Mouse (Mus musculus) spleen, postnatal 10 days (tissue): ENCODE data around the gene Rars.
"Not testable (repeated sequence)": the region's sequence is repeated elsewhere in the genome, so short reads cannot be mapped to it uniquely, and the experiment has no call there.

Experiments
- DNase-seq, 2 experiments: peaks; one replicate each; pipeline ENCODE4 v3.0.0; 2021 to 2022; ENCODE audit warnings: low spot score in 2 of 2

The Rars gene

DNA sequence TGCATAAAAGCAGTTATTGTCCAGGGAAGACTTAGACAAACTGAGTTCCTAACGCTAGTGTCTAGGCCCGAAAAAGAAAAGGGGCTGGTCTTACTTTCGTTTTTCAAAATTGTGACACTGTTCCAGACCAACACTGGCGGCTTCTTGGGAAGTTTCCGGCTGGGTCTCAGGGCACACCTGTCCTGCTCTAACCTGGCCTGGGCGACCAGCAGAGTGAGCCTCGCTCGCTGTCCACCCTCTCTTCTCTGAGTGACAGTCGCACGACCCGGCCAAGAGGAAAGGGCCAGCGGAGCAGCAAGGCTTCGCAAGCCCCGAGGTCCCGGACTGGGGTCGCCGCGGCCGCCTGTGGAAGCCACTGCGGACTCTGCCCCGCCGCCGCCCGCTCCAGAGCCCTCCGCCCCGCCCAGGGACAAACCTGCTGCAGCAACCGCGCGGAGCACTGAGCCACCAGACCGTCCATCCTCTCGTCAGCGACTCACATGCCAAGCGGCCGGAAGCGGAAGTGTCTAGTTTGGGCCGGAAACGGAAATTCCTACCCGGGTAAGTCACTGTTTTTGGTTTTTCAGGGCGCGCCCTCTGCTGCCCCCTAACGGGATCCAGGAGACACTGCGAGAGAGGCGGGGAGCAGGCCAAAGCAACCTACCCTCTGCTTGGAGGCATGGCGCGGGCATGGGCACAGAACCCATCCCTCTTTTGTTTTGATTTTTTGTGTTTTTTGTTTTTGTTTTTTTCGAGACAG is at the start of gene Rars:
TSS of gene Rars (minus strand) at position 485 of the 739 bp plus-strand sequence.
- peak; percentile 86 to 94 for DNase-seq

DNA sequence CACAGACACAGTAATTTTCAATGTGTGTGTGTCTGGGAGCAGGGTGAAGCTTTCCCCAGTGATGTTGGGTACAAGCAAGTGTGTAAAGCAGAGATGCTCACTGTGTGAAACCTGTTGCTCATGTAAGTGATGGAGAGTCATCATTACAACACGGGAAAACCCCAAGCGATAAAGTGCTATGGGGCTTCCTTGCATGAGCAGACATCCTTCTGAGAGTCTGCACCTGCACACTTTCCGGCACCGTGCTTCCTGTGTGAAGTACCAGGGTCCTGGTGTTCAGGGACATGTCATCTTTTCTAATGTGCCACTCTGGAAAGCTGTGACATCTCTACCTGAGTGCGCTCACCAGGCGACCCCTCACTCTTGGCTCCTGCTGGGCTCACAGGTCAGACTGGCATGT is 48.5 kb upstream of the Rars start:
- DNase-seq, result no peak

DNA sequence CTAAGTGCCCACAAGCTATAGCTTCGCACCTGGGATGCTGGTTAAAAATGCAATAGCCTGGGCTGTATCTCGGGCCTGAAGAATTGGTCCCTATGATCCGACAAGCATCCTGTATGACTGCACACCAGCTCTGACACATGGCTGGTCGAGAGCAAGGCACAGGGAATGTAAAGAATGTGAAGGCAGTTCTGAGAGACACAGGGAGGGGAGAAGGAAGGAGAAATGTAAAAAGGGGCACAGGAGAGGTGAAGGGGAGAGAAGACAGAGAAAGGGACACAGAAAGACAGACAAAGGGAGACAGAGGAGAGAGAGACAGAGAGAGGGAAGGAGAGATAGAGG is 44.2 kb upstream of the Rars start:
- DNase-seq, result no peak

DNA sequence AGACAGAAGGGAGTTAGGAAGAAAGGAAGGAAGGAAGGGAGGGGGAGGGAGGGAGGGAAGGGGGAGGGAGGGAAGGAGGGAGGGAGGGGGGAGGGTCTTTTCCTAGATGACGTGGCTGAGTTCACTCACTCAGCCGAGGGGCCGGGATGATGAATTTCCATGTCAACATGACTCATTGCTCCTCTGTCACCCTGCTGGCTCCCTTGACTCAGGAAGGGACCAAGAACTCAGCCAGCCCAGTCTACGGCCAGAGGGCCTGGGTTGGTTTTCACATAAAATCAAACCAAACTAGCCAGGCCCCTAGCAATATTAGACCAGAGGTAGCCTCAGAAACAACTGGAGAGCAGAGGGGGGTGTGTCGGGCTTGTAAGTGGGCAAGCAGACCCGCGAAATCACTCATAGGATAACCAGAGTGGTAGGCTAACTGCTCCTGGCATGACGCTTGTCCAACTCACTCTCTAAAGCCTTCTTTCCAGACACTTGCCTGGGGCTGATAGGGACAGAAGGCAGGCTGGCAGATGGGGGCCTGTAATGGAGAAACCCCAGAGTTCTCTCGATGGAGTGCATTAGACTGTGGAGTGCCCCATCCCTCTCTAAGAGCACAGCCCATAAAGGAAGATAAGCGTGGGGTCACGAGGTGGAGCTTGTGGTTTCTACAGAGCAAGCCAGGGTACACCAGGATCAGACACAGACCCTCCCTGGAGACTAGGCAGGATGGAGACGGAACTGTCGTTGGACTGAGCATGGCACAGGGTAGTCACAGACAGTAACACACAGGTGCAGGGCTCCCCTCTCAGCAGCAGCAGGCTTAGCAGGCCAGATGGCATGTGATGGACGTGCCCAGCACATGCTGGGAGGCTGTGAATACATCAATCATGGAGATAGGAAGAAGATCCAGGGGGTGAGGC is 43.6 kb upstream of the Rars start:
- DNase-seq, result no peak

DNA sequence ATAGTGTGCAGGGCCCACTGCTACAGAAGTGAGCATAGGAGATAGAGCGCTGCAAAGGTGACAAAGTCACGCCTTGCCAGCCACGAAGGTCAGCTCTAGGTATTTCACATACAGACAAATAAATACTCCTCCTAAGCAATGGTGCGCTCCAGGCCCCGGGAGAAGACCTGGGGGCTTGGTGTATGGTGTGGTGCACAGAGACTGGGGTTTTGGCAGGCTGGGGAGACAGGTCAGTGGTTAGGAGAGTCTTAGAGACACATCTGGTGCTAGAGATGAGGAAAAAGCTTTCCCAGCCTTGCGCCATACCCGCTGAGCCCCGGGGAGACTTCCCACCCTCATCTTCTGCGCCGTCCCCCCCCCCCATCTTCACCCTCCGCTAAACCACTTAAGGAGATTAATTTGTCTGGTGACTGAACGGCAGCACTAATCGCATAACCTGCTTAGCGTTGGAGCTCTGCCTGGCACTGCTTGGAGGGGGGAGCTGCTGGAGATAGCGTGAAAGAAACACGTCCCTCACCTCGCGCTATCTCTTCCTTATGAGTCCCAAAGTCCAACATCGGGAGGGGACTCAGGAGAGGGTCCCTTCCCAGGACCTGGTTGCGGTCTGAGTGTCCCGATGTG is 39.4 kb upstream of the Rars start:
- no peak for DNase-seq

DNA sequence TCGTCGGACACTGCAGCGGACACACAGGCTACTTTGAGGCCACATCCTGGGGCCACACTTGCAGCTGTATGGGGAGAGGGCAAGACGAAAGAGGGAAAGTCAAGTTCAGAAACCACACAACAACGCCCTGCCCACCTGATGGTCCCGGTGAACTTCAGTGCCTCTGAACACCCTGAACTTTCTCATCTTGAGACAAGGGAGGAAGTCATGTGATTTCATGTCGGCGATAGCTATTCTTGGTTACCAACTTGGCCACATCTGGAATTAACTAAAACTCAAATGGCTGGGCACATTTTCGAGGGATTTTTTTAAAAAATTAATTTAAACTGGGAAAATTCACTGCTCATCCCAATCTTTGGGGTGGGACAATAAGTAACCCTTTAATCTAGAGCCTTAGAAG is 36.7 kb upstream of the Rars start:
- DNase-seq, result no peak

DNA sequence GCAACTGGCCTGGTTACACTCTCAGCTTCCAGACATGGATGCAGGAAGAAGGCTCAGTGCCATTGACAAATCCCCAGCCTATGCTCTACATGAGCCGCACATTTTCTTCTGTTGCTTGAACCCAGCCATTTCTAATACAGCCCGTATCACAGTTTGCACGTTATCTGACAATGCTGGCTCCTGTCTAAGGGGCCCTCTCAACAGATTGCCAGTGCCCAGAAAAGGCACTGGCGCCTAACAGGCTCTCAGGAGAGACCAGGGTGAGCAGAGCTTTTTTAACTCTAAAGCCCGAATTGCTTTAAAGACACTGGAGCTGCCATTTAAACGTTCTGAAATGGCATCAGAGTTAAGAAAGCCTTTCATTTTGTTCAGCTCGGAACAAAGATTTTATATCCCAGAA is 31.8 kb upstream of the Rars start:
- DNase-seq, result no peak

DNA sequence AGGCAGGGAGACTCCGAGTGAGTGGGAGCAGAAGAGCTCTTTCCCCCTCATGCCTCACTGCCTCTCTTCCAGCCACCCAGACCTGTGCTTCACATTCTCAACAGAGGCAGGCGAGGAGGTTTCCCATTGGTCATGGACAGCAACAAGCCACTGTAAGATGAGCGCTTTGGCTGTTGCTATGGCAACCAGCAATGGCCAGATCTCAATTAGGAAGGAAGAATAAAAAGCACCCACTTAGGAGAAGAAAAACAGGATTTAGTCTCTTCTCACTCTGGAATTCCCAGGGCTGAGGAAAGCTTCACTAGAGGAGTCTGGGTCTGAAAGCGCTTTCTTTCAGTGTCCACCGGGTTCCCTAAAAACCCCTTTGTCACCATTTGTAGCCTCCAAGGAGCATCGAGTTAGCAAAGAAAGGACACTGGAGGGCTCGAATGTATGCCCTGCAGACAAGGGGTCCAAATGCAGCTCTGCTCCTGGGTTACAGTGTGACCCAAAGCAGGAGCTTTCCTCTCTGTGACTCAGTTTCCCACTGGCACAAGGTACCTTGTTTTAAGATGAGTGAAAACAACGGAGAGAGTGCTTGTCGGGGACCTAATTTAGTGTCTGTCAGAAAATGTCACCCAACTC is 30.8 kb upstream of the Rars start:
- no peak for DNase-seq

DNA sequence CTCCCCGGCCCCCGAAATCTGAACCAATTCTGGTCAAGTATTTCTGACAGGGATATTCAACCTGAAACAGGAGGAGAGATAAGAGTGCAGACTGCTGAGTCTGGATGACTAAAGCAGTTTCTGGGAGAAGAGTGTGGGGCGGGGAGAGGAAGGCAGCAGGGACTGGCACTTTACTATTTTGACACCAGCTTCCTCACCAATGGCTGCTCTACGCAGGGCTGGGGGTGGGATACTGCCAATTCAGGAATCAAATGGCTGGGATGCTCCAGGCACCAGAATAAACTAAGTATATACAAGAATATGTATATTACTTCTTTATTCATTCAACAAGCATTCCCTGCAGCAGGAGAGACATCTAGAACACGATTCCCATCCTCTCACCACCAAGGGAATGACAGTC is 29.3 kb upstream of the Rars start:
- no peak for DNase-seq

DNA sequence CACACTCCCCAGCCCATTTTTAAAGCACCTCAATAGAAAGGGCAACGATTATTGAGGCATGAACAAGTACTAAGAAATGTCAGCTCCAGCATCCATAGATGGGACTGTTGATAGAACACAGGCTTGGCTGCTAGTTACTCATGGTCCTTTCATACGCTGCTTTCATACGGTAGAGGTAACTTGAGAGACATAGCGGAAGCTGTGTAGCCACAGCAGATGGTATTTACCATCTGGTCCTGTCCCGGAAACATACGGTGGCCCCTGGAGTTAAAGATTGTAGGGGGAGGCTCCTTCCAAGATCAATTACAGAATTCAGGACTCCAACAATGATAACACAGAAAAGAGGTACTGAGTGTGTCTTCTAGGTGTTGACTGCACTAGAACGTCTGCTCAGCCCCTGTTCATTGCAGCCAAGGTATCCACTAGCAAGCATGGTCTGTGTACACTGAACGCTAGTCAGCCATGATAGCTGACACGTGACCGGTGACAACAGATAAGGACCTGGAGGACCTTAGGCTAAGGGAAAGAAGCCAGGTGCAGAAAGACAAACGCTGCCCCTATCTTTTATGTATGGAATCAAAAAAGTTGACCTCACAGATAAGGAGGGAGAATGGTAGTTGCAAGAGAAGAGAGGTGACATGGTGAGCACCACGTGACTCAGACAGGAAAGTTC is 23.2 kb upstream of the Rars start:
- no peak for DNase-seq

DNA sequence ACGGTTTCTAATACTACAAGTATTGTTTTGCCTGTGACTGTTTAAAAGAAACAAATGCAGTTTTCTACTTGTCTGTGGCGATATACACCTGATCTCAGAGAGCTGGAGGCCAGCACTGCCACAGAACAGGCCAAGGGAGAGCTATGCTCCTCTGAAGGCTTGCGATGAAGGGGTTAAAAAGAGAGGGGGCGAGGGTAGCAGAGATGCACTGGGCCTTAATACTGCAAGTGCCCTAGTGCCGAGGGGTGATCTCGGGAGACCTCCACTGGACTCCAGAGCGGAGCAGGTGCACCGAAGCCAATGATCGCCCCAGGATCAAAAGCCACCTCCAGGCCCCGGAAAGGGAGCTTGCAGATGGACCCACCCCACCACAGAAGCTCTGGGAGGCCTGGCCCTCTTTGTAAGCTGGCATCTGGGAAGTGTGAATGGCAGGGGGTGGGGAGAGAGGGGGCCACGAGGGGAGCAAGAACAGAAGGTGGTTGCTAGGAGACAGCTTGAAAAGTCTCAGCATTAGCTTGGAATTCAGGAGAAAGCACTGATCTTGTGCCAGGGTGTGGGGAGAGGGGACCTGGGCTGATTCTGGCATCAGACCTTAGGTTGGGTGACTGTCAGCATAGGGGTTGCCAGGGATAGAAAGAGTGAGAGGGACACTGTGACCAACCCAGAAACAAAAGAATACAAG is 22.2 kb upstream of the Rars start:
- DNase-seq, result no peak

DNA sequence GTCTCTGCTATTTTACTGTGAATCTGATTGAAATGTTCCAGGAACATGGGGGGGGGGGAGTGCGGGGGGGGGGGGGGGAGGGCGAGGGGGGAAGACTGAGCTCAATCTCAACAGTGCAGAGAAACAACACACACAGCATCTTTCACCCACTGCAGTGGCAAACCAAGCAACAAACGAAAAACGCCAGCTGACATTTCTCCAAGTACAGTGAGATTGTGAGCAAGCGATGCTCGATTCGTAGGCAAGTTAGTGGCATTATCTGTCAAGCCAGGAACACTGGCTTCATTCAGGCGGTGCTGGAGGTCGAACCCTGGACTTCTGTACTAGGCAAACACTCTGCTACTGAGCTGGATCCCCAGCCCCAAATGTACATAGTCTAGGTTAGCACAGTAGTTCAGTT is 21.3 kb upstream of the Rars start:
- no peak for DNase-seq

DNA sequence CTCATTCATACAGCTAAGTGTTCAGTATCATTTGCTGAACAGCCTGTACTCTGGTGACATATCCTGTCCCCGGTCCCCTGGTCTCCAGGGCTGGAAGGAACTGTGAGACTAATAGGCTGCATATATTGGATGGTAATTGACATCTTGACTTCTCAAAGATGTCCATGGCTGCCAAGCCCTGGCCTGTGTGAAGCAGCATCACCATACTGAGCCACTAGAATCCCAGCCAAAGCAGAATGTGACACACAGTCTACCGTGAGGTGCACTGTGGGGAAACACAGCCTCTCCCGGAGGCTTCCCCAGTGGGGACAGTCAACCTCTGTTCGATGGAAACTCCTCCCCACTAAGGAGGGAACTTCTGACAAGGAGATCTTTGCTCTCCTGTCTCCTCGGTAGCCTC is 20.6 kb upstream of the Rars start:
- no peak for DNase-seq

DNA sequence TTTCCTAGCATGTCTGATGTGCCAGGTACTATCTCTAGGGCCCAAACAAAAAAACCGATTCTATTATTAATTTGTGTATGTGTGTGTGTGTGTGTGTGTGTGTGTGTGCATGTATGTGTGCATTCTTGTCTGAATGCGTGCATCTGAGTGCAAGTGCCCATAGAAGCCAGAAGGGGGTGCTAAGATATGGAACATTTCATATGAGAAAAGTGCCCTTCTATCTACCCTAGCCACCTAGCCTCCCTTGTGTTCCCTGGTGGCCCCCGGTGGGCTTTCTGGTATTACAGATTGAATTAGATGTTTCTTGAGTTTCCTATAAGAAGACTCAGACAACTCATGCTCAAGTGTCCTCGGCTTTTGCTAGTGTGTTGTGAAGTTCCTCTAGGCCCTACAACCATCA is 19.3 kb upstream of the Rars start:
- DNase-seq, result no peak

DNA sequence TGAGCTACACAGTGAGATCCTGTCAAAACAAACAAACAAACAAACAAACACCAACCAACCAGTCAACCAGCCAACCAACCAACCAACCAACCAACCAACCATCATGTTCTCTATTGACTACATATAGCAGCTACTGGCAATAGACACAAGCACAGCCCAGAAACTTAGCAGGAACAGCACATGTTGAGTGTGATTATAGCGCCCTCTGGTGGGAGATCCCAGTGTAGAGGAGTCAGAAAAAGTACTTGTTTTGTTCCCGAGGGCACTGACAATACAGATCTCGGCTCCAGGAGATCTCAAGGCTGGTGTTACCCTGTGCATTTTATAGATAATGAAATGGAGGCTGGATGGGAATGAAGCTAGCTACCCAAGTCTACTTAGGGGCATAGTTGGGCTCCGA is 18.4 kb upstream of the Rars start:
- peak in 1 of 2 experiments; percentile 50 for DNase-seq

DNA sequence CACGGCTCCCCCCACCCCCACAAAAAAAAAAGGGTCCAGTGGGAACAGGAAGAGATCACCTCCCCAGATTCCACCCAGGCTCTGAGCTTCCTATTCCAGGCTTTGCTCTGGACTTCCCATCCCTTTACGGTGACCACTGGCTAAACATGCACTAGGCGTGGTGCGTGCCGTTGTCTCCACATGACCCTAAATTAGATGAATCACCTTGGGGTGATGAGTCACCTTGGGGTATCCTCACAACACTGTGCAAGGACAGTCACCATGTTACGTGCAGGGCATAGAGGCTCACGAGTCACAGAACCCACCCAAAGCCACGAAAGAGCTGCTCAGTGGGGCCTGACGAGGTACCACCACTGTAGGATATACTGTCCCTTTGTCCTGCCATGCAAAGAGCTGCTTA is 10.0 kb upstream of the Rars start:
- no peak for DNase-seq

DNA sequence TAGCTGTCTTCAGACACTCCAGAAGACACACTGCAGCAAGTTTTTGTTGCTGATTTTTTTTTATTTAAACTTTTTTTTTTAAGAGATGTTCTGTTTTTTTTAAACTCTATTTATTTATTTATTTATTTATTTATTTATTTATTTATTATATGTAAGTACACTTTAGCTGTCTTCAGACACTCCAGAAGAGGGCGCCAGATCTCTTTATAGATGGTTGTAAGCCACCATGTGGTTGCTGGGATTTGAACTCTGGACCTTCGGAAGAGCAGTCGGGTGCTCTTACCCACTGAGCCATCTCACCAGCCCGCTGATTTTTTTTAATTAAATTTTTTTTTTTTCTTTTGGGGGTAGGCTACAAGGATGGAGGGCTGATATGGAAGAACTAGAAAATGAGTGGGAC is 8.3 kb upstream of the Rars start:
- not testable (repeated sequence) for DNase-seq

DNA sequence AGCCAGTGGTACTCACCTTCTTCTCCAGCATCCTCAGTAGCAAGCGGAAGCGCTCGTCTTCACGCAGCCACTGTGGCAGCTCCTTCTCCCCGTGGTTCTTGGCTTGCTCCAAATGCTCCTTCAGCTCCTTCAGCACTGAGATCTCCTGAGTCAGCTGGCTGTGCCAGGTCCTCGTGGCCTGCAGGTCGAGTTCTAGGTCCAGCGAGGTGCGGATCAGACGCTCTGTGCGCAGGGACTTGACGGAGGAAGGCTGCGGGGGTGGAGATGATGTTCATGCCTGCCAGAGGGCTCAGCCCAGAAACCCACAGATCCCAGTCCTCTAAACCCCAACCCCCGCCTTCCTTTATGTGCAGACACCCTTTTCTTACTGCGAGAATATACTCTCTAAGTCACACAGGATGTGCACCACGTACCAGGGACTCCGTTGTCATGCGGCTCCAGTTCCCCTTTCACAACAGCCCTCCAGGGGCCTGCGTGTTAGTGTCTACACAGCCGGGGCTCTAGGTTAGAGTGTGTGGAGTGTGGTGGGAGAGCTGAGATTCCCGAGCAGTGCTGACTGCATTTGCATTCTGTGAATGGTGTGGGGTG is 7.5 kb upstream of the Rars start:
- peak in 1 of 2 experiments; percentile 50 for DNase-seq

DNA sequence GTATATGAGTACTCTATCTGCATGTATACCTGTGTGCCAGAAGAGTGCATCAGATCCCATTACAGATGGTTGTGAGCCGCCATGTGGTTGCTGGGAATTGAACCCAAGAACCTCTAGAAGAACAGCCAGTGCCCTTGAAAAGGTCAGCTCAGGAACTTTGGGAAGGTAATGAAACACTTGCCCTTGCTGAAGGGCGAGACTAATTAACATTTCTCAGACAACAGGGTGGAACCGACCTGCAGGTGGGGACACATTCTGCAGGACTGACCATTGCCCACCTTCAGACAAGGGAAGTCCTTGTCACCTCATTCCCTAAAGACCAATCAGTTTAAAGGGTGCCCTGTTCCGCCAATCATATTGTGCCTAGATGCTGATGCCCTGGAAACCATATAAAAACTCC is 6.5 kb upstream of the Rars start:
- not testable (repeated sequence) for DNase-seq

DNA sequence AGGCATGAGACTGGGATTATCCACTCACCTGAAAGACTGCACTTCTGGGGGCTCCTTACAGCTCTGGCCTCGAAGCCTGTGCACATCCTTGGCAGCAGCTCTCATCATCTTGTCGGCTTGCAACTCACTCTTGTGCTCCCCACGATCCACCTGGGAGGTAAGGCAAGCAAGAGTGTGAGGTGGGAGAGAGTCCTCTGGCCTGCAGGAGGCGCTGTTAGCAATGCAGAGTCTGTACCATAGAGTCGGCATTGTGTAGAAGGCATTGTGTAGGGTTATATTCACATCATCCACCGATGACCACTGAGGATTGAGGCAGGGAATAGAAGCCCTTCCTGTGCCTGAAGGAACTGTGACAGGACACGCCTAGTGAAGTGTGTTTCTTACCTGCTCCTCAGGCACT is 6.0 kb upstream of the Rars start:
- DNase-seq, result peak in 1 of 2 experiments; percentile 50
